Mouse (Mus musculus) MEL (cell line): ENCODE results near the gene Taar7a. TPM values are rescaled to one million over a fixed set of nuclear protein-coding genes. Genes with fewer than 3 reads are reported as not detected.

Source experiments
- DNase-seq: peaks from one replicate; pipeline ENCODE4 v3.0.0; 2011; ENCODE audit warnings: low read depth, low spot score
- H3K27ac ChIP-seq: 2 replicates; pipeline ENCODE4 v1.5.1; 2012; ENCODE audit warnings: low read depth, mild to moderate bottlenecking, control low read depth, low read length, moderate library complexity; ENCODE audit not compliant: control insufficient read depth
- H3K27me3 ChIP-seq, 2 experiments: fragments of 150-350 bp in 1 of 2; sonication (generic) in 1 of 2; 2 replicates each; pipeline ENCODE4 v1.6.1; 2012; ENCODE audit warnings: low read length in 2 of 2, mild to moderate bottlenecking in 2 of 2, improper control_type of control experiment in 1 of 2, moderate library complexity in 1 of 2; ENCODE audit not compliant: insufficient read depth in 2 of 2, control insufficient read depth in 1 of 2
- H3K36me3 ChIP-seq, 2 experiments: 2 replicates each; pipeline ENCODE4 v1.6.1; 2012 to 2014; ENCODE audit warnings: low read length in 2 of 2, improper control_type of control experiment in 1 of 2, inconsistent platforms in 1 of 2, mild to moderate bottlenecking in 1 of 2; ENCODE audit not compliant: insufficient read depth in 2 of 2, control insufficient read depth in 1 of 2
- H3K4me1 ChIP-seq, 2 experiments: fragments of 150-350 bp in 1 of 2; sonication (generic) in 1 of 2; 2 replicates each; pipeline ENCODE4 v1.6.1; 2012; ENCODE audit warnings: low read length in 2 of 2, improper control_type of control experiment in 1 of 2, mild to moderate bottlenecking in 1 of 2; ENCODE audit not compliant: insufficient read depth in 2 of 2, control insufficient read depth in 1 of 2
- H3K4me3 ChIP-seq, 2 experiments: fragments of 150-350 bp in 1 of 2; sonication (generic) in 1 of 2; 2 replicates each; pipeline ENCODE4 v1.5.1; 2012; ENCODE audit warnings: low read depth in 2 of 2, low read length in 2 of 2, mild to moderate bottlenecking in 2 of 2, moderate library complexity in 2 of 2, control low read depth in 1 of 2, improper control_type of control experiment in 1 of 2; ENCODE audit not compliant: control insufficient read depth in 1 of 2, insufficient read depth in 1 of 2
- H3K79me2 ChIP-seq: 2 replicates; pipeline ENCODE4 v1.6.1; 2012; ENCODE audit warnings: mild to moderate bottlenecking, low read length, moderate library complexity; ENCODE audit not compliant: control insufficient read depth, poor library complexity, insufficient read depth
- H3K9ac ChIP-seq: 2 replicates; pipeline ENCODE4 v1.6.1; 2012; ENCODE audit warnings: low read depth, mild to moderate bottlenecking, control low read depth, low read length, moderate library complexity; ENCODE audit not compliant: control insufficient read depth, poor library complexity, severe bottlenecking
- H3K9me3 ChIP-seq: fragments of 150-350 bp; sonication (generic); replicated peaks from 2 replicates; pipeline ENCODE4 v1.6.1; 2012; ENCODE audit warnings: mild to moderate bottlenecking, low read length, improper control_type of control experiment, moderate library complexity; ENCODE audit not compliant: insufficient read depth
- BHLHE40 ChIP-seq: IDR thresholded peaks from 2 replicates; pipeline ENCODE4 v1.6.1; 2012; ENCODE audit warnings: low read depth, mild to moderate bottlenecking, inconsistent platforms, low read length, improper control_type of control experiment, borderline replicate concordance
- ELF1 ChIP-seq: IDR thresholded peaks from 2 replicates; pipeline ENCODE4 v1.6.1; 2014; ENCODE audit warnings: low read depth, mild to moderate bottlenecking, inconsistent platforms, low read length, improper control_type of control experiment, moderate library complexity
- EP300 ChIP-seq, 2 experiments: IDR thresholded peaks; 2 replicates each; pipeline ENCODE4 v1.6.1; 2011; ENCODE audit warnings: improper control_type of control experiment in 2 of 2, low read length in 2 of 2, low read depth in 1 of 2, mild to moderate bottlenecking in 1 of 2
- HCFC1 ChIP-seq: IDR thresholded peaks from 2 replicates; pipeline ENCODE4 v1.6.1; 2012; ENCODE audit warnings: low read depth, mild to moderate bottlenecking, inconsistent platforms, low read length, improper control_type of control experiment, moderate library complexity
- JUND ChIP-seq: IDR thresholded peaks from 2 replicates; pipeline ENCODE4 v1.6.1; 2011; ENCODE audit warnings: low read depth, mild to moderate bottlenecking, improper control_type of control experiment, low read length
- MYB ChIP-seq: IDR thresholded peaks from 2 replicates; pipeline ENCODE4 v1.6.1; 2011; ENCODE audit warnings: mild to moderate bottlenecking, low read depth, low read length, improper control_type of control experiment
- MYC ChIP-seq: IDR thresholded peaks from 2 replicates; pipeline ENCODE4 v1.6.1; 2011; ENCODE audit warnings: low read depth, mild to moderate bottlenecking, low read length, improper control_type of control experiment, moderate library complexity
- NELFE ChIP-seq: IDR thresholded peaks from 2 replicates; pipeline ENCODE4 v1.6.1; 2011; ENCODE audit warnings: low read depth, low read length, improper control_type of control experiment
- SIN3A ChIP-seq: IDR thresholded peaks from 2 replicates; pipeline ENCODE4 v1.6.1; 2012; ENCODE audit warnings: low read length, improper control_type of control experiment, inconsistent platforms
- TAL1 ChIP-seq: IDR thresholded peaks from 2 replicates; pipeline ENCODE4 v1.6.1; 2012; ENCODE audit warnings: mild to moderate bottlenecking, inconsistent platforms, low read length, moderate library complexity, mixed read lengths
- TCF12 ChIP-seq: IDR thresholded peaks from 2 replicates; pipeline ENCODE4 v1.6.1; 2014; ENCODE audit warnings: low read depth, mild to moderate bottlenecking, inconsistent platforms, low read length, improper control_type of control experiment, moderate library complexity
- USF1 ChIP-seq: IDR thresholded peaks from 2 replicates; pipeline ENCODE4 v1.6.1; 2014; ENCODE audit warnings: low read depth, mild to moderate bottlenecking, inconsistent platforms, low read length, improper control_type of control experiment, moderate library complexity
- ZC3H11A ChIP-seq: IDR thresholded peaks from 2 replicates; pipeline ENCODE4 v1.6.1; 2012; ENCODE audit warnings: low read depth, mild to moderate bottlenecking, inconsistent platforms, low read length, improper control_type of control experiment
- ZMIZ1 ChIP-seq: IDR thresholded peaks from 2 replicates; pipeline ENCODE4 v1.6.1; 2012; ENCODE audit warnings: low read depth, mild to moderate bottlenecking, inconsistent platforms, low read length, improper control_type of control experiment, moderate library complexity
- polyA plus RNA-seq, 2 experiments: library from polyadenylated mRNA; stranded (reverse) in 1 of 2; unstranded in 1 of 2; fragments of >175 nt in 1 of 2; fragments of >200 nt in 1 of 2; gene quantifications; 2 replicates each; pipeline versions ENCODE4 v1.2.1 to v1.2.4; 2012; ENCODE audit warnings: low replicate concordance in 2 of 2, low read depth in 1 of 2; ENCODE audit not compliant: insufficient read length in 2 of 2, insufficient read depth in 1 of 2, missing spikeins in 1 of 2
- total RNA-seq: library from RNA; depleted of rRNA; stranded (reverse); fragments of 300-350 nt; gene quantifications from 2 replicates; pipeline ENCODE4 v1.2.3, GENCODE M21; 2012

Gene Taar7a
- total and polyA plus RNA-seq, 3 experiments, result not detected

- Histone ChIP-seq H3K9ac (no peak within 1 kb of the TSS), H3K4me3 (no peak within 1 kb of the TSS), H3K27ac (no peak within 1 kb of the TSS), H3K9me3 (no peaks in the 10 kb centered on the region), H3K36me3 (no peaks in the 10 kb centered on the region), H3K27me3 (no peaks in the 10 kb centered on the region; a peak in 1 of 4 replicates), H3K79me2 (no peaks in the 10 kb centered on the region), H3K4me1 (no peaks in the 10 kb centered on the region)
- DNase-seq, result no peak
- TF ChIP-seq USF1, result no peak
- no peak for TF ChIP-seq MYC
- no peak for TF ChIP-seq NELFE
- TF ChIP-seq EP300 (IDR thresholded peaks at IDR 0.05; ENCODE audit: low read depth in 1 of 2, low read length in 2 of 2), result no peak
- TF ChIP-seq HCFC1, result no peak
- no peak for TF ChIP-seq TAL1
These were observed 6.4 kb upstream of the Taar7a start, which contains the start of gene Taar7b for GRCm38 (mm10) chr10:23999639-24000038. Taar7b (plus strand) TSS chr10:23999939.

GRCm38 (mm10) chr10:23986419-23986818, 6.9 kb downstream of the Taar7a start:
- TF ChIP-seq ZMIZ1 (no peak), MYB (no peak)
- Histone ChIP-seq H3K36me3 (no peaks in the 10 kb centered on the region), H3K9me3 (no peaks in the 10 kb centered on the region), H3K27me3 (no peaks in the 10 kb centered on the region; a peak in 1 of 4 replicates), H3K4me3 (no peak overlapping the region), H3K9ac (no peak overlapping the region), H3K27ac (no peak overlapping the region), H3K4me1 (no peaks in the 10 kb centered on the region), H3K79me2 (no peaks in the 10 kb centered on the region)
- no peak for DNase-seq

- no peak for DNase-seq
- Histone ChIP-seq H3K27me3 (no peaks in the 10 kb centered on the region; a peak in 1 of 4 replicates), H3K36me3 (no peaks in the 10 kb centered on the region), H3K27ac (no peak within 1 kb of the TSS), H3K79me2 (no peaks in the 10 kb centered on the region), H3K4me1 (no peaks in the 10 kb centered on the region), H3K9me3 (no peaks in the 10 kb centered on the region), H3K9ac (no peak within 1 kb of the TSS), H3K4me3 (no peak within 1 kb of the TSS)
- no peak for TF ChIP-seq HCFC1
- no peak for TF ChIP-seq TCF12
- no peak for TF ChIP-seq MYC
- no peak for TF ChIP-seq JUND
- no peak for TF ChIP-seq ZC3H11A
- TF ChIP-seq ELF1, result no peak
- no peak for TF ChIP-seq SIN3A
- no peak for TF ChIP-seq BHLHE40
- no peak for TF ChIP-seq MYB
These were observed 7.7 kb downstream of the Taar7a start, which contains the start of gene Taar6 for GRCm38 (mm10) chr10:23985546-23985945. Taar6 (minus strand) TSS chr10:23985646.
